Mouse (Mus musculus) ES-E14 (cell line): Measurements from ENCODE around the gene Fem1b.
"Not testable (repeated sequence)": the region's sequence is repeated elsewhere in the genome, so short reads cannot be mapped to it uniquely, and the experiment has no call there.

Experiments used
- CHD2 ChIP-seq: IDR thresholded peaks from 2 replicates; pipeline ENCODE4 v1.6.1; 2014; ENCODE audit warnings: mild to moderate bottlenecking, low read depth, low read length, inconsistent platforms
- HCFC1 ChIP-seq: IDR thresholded peaks from 2 replicates; pipeline ENCODE4 v1.6.1; 2012; ENCODE audit warnings: low read length, inconsistent platforms, borderline replicate concordance; ENCODE audit not compliant: insufficient read depth
- ZC3H11A ChIP-seq: IDR thresholded peaks from 2 replicates; pipeline ENCODE4 v1.6.1; 2012; ENCODE audit warnings: low read depth, mild to moderate bottlenecking, inconsistent platforms, low read length, borderline replicate concordance
- ZNF384 ChIP-seq: IDR thresholded peaks from 2 replicates; pipeline ENCODE4 v1.6.1; 2012; ENCODE audit warnings: low read depth, low read length, inconsistent platforms

- TF ChIP-seq CHD2, HCFC1, ZC3H11A, ZNF384: not testable (repeated sequence)
These were observed 8.2 kb upstream of the Fem1b start for GRCm38 (mm10) chr9:62819910-62820309.
